Mouse (Mus musculus): Measurements from ENCODE around the gene Serpina11.
"Not testable (repeated sequence)": the region's sequence is repeated elsewhere in the genome, so short reads cannot be mapped to it uniquely, and the experiment has no call there.

Serpina11 gene

DNA sequence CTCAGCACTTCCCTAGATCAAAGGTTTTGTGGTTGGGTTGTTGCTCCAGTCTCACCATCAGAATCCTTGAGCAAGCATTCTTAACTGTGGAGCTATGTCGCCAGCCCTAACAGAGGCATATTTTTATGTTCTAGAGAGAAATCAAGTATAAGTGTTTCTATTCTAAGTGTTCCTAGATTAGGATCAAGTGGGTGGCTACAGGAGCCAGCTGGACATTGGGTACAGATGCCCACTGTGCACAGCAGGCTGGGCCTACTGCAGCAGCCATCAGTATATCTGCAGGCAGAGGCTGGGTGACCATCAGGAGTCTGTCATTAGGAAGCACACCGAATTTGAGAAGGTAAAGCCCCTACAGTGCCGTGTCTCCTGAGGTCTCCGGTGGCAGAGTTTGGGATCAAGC is 18.7 kb downstream of the Serpina11 start:
- peak; percentile 98 for ATAC-seq (ENCODE audit: low TSS enrichment)

DNA sequence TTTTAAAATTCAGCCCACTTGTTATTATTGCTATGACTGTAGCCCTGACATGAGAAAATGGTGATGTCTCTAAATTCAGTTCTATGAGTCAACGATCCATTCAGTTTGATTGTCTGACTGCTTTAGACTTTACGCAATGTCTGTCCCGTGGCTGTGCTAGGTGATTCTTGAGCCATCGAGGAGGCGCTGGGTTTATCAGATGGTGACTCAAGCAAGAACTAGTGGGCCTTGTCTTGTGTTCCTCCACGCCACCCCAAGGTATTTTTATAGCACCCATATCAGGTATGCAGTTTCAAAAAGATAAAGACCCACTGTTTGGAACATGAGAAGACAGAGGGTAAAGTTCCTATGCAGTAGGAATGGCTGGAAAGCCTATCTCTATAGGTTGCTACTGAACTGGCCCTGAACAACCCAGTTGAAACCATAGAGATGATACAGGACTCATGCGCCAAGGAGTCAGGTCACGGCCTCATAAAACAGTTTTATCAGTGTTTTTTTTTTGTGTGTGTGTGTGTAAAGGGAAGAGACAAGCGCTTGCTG is 20.1 kb downstream of the Serpina11 start:
- no peak for ATAC-seq (ENCODE audit: low TSS enrichment)

DNA sequence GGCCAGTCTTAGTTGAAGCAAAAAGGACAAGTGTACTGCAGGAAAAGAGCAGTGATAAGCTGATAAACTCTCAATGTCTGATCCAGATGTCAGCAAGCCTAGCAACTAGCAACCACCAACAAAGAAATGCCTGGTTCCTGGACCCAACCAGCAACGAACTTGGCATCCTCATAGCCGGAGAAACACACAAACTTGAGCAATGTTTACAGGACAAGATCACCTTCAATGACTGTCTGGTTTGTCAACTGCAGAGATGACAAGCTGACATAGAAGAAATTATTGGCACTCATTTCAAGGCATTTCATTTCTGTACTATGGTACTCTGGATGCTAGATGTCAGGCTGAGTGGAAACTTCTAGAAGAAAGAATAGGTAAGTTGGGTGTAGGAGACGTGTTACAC is 23.0 kb downstream of the Serpina11 start:
- ATAC-seq (ENCODE audit: low TSS enrichment), result no peak

DNA sequence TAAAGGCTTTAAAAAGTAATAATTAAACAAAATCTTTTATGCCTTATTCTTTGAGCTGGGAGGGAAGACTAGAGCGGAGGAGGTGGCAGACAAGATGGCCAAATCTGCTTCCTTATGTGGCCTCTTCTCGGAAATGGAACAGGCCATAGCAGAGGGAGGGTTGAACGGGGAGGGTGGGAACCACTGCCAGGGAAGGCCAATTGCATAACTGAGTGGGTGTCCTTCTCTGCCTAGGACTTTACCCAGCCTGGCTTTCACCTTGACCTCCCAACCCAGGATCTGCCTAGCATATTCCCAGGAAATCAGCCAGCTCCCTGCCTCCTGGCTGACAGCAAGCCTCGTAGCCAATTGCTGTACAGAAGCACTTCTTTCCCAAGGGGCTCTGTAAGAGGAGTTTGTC is 26.5 kb downstream of the Serpina11 start:
- ATAC-seq (ENCODE audit: low TSS enrichment), result peak; percentile 38; the same call in 1 of the 2 replicates

DNA sequence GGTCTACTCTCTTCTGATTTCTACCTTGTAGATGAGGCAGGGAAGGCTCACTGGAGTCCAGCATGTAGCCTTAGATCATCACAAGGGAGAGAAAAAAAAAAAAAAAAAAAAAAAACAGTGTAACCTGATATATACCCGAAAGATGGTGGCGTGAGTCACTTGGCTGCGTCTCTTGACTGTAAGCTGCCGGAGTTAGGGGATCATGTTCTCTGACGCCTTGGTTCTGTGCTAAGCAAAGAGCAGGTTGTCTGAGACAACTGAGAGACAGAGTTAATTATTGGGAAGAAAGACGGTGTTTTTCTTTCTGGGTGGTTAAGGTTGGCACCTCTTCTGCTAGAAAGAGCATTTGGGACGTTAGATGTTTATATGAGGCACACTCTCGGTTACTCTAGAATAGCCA is 26.9 kb downstream of the Serpina11 start:
- ATAC-seq (ENCODE audit: low TSS enrichment), result no peak

DNA sequence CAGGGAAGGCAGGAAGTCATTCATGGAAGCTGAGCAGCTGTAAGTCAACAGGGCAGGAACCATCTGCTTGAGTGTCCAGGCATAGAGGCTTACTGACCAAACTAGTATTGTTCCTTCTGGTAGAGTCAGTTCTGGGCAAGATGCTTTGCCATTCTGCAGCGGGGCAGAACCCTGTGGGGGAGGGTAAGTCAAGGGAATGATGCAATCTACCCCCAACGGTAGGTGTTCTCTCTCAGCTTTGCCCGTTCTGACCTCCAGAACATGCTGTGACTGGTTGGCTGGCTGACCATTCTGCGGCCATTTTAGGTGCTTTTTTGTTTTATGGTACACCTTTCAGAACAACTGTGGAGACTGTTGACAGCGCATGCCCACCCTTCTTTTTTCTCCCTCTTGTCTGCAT is 27.4 kb downstream of the Serpina11 start:
- ATAC-seq (ENCODE audit: low TSS enrichment), result no peak

DNA sequence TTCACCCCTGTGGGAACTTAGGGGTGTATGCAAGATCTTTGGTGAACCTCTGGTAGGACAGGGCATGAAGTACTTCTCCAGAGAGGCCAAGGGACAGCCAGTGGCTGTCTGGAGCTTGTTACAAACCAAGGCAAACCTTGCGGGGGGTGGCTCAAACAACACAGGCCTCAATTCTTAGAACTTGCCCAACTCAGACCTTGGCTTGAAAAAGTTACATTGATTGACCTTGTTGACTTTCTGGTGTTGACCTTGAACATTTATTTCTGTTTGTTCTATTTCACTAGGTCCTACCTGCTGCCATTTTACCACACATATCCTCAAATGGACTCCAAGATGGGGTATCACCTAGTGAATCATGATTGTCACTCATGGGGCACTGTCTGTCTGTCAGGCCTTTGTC is 28.0 kb downstream of the Serpina11 start:
- ATAC-seq (ENCODE audit: low TSS enrichment), result no peak

DNA sequence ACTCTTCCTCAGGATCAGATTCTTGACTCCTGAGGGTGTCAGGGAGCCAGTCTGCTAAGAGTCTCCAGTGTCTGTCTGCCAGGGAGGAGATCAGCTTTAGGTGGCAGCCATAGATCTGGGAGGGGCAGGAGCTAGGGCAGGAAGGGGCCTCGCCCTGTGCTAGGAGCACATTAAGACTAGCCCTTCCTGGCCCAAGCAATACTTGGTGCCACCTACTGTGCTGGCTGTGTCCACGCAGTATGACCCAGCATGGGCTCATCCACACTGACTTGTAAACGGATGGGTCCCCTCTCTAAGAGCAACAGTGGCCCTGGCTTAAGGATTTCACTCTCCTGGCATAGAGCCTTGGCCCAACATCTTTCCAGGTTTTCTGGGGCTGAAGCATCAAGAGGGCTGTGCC is 31.0 kb downstream of the Serpina11 start, which contains the start of gene Serpina1e:
Gene Serpina1e, minus strand, starts transcription at position 178 of the 400 bp plus-strand sequence.
- no peak for ATAC-seq (ENCODE audit: low TSS enrichment)

DNA sequence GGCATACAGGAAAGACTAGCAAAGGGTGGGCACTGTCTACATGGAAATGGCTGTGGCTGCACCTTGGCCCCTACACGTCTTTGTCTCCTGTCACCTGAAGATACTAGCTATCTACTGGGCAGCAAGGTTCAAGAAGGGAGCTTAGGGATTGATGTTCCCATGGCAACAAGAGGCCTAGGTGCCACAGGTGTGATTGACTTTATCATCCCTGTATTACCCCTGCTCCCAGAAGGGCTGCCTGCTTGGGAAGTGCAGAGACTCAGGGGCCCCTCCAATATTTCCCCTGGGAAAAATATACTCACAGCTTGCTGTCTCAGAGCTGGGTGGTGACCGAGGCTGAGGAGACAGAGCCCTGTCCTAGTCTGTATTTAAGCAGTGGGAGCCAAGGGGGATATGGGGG is 33.2 kb downstream of the Serpina11 start:
- not testable (repeated sequence) for ATAC-seq (ENCODE audit: low TSS enrichment)

DNA sequence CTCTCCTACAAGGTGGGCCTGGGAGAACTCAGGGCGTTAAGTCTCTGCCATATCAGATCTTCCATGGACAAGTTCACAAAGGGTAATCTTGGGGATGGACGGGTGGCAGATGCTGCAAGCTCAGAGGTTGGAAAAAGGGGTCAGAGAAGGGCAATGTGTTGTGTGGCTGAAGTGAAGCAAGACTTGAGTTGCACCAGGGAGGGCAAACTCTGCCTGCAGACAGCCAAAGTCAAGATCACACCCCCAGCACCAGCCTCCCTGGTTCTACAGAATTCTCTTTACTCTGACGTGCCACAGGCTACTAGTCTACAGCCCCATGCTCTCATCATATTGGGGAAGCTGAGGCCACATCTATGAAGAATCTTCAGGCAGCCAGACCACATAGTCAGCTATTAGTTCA is 36.8 kb downstream of the Serpina11 start:
- ATAC-seq (ENCODE audit: low TSS enrichment), result not testable (repeated sequence)

DNA sequence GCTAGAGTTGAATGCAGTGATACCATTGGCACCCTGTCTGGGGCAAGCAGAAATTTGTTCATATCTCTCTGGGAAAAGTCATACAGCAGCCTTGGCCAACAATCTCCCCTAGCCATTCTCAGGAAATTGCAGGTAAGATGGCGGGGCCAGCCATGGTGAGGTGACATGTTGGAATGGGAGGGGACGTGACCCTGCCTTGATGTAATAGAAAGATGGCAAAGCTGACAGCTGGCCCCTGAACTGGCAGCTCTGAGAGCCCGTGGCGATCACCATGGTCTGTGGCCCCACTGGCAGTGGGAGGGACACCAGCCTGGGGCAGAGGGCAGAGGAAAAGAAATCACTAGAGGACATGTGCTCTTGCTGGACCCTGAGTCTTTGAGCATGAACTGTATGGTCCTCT is 43.5 kb downstream of the Serpina11 start:
- ATAC-seq (ENCODE audit: low TSS enrichment), result no peak
